Mouse (Mus musculus) spleen, postnatal 4 days (tissue): ENCODE measurements around the gene Ncf4.
A peak's percentile ranks its signal among the peaks of the same experiment; 100 is the strongest.
"Not testable (repeated sequence)": the region's sequence is repeated elsewhere in the genome, so short reads cannot be mapped to it uniquely, and the experiment has no call there.

Experiments used
- DNase-seq, 2 experiments: peaks; one replicate each; pipeline ENCODE4 v3.0.0; 2022; ENCODE audit warnings: low spot score in 2 of 2

Gene Ncf4

GRCm38 (mm10) chr15:78254751-78255150, 10.2 kb downstream of the Ncf4 start:
- DNase-seq: peak in 1 of 2 experiments; percentile 32

- not testable (repeated sequence) for DNase-seq
Measured at GRCm38 (mm10) chr15:78256602-78257259, 12.1 kb downstream of the Ncf4 start.

DNA sequence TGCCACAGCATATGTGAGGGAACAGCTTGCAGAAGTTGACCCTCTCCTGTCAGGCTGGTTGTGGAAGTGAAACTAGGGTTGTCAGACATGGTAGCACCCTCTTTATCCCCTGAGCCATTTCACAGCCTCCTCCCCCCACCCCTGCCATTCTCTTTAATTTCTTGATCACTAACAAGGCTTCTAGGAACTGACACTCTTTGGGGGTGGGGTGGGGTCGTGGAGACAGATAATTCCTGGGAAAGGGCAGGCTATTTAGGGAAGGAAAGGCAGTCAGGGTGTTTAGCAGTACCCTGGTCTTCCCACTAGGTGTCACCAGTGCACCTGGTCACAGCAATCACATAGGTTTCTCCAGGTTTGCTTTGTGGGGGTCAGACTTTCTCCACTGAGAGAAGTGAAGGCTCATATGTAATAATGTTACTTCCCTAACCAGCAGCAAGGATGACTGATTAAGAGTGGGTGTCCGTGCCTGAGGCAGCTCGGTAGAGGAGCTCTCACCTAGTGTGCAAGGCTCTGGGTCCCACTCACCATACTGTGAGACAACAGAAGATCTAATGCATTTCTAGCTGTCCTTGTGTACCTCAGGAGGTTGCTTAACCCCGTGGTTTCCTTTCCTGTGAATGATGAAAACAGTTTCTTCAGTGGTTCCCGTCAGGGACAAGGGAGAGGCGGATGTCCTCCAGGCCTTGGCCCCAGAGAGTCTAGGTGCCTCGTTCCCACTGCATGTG, 12.9 kb downstream of the Ncf4 start:
- peak; percentile 62 to 82 for DNase-seq

DNA sequence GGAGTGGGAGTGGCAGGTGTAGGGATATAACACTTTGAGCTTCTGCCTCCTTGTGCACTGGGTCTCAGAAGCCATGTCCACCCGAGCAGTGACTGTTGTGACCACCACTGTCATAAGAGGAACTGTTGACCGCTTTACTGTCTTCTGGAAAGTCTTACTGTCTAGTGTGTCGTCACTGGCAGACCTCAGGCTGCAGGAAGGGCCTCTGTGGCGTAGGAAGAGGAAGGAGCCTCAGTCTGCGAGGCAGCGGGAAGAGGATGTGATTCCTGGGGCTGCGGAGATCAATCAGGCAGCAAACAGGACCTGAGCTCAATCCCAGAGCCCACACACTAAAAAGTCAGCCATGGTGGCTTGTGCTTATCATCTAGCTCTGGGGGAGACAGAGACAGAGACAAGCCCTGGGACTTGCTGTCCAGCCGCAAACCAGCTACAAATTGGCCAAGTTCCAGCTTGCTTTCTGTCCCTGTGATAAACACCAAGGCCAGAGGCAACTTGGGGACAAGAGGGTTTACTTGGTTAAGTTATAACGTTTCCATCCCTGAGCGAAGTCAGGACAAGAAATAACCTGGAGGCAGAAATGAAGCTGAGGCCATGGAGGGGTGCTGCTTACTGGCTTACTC, 13.8 kb downstream of the Ncf4 start:
- DNase-seq: peak in 1 of 2 experiments; percentile 34

DNA sequence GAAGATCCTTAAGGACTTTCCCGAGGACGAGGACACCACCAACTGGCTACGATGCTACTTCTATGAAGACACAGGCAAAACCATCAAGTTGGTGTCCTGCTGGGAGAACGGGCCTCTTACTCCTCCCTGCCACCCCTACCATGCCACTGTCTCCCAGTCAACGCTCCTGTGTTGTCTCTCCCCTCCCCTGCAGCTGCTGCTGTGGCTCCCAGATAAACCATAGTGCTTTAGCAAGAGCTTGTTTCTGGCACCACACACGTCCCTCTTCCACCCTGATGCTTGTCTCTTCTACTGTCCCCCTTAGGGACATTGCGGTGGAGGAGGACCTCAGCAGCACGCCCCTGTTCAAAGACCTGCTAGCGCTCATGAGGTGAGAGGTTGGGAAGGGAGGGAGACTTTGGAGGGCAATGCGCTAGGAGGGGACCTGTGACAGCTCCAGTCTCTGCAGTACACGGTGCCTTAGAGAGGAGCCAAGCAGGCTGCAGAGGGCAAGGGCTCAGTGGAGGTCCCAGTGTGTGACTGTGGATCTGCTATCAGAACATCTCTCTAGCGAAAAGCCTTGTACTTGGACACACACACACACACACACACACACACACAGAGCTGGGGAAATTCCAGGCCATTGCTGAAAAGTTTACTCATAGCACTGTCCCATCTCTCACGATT, 16.2 kb downstream of the Ncf4 start:
- peak in 1 of 2 experiments; percentile 37 for DNase-seq

GRCm38 (mm10) chr15:78263286-78263685, 18.7 kb downstream of the Ncf4 start:
- no peak for DNase-seq

DNA sequence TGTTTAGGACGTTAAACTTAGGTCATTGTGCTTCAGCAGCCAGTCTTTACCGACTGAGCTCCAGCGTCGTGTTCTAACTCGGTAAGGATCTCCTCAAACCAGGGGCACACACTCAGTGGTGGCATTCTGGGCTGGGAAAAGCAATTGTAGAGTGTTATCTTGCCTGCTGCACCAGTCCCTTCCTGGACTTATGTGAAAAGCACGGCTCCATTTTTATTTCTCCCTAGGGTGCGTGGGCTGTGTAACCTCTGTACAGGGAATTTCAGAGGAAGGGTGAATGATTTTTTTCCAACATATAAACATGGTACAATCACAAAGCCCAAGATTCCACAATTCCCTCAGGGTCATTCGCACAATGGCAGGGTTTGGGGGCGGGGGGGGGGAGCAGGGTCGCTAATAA, 22.8 kb downstream of the Ncf4 start:
- DNase-seq: no peak

DNA sequence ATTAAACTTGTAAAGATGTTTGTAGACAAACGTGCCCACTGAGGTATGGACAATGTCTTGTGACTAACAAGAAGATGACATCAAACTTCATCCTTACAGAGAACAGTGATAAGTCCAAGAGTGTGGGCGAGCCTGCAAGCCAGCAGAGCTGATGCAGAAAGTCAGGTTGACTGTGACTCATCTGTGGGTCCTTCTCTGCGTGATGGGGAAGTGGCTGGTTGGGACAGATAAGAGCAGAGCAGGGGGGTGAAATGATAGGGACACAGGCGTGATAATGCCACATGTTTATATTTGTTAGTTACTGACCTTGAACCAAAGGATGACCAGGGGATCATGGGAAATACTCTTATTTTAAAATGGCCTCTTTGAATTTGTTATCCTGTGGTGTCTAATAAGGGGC, 23.3 kb downstream of the Ncf4 start:
- DNase-seq: peak in 1 of 2 experiments; percentile 25

- DNase-seq: no peak
Measured at GRCm38 (mm10) chr15:78271208-78271607, 26.6 kb downstream of the Ncf4 start.

- no peak for DNase-seq
Measured at GRCm38 (mm10) chr15:78278308-78278707, 33.7 kb downstream of the Ncf4 start.

DNA sequence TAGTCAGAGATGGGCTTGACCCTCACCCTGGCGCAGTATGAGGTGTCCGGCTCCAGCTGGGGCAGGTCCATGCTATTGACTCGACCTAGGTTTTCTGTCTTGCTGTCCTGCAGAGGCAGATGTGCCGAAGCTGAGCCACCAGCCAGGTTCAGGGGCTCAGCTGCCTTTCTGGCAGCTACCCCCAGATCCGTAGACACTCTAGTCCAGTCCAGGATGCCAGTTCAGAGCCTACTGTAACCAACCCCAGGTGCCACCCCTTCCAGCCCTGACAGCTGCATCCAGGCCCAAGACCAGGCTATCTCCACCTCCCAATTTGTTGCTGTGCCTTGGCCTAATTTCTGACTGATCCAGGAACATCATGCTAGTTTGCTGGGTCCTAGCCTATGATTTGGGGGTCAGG, 43.3 kb downstream of the Ncf4 start:
- no peak for DNase-seq

DNA sequence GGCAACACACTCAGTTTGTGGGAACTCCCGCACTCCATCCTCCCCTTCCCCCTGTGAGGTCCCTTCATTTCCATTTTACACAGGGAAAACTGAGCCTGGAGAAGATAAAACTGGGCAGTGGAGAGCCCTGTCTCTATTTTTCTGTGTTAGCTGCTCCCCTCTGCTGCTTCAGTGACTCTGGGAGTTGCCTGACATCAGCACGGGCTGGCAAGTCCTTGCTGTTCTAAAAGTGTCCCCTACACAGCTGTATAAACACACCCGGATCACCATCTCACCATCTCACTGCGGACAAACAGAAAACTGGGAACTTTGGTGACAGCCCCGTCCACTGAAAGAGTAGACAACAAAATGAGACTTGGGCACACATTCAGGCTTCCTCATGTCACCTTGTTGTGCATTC, 45.2 kb downstream of the Ncf4 start:
- not testable (repeated sequence) for DNase-seq

- DNase-seq: not testable (repeated sequence)
Measured at GRCm38 (mm10) chr15:78293228-78293627, 48.6 kb downstream of the Ncf4 start.

GRCm38 (mm10) chr15:78293716-78294115, 49.1 kb downstream of the Ncf4 start:
- DNase-seq: no peak

DNA sequence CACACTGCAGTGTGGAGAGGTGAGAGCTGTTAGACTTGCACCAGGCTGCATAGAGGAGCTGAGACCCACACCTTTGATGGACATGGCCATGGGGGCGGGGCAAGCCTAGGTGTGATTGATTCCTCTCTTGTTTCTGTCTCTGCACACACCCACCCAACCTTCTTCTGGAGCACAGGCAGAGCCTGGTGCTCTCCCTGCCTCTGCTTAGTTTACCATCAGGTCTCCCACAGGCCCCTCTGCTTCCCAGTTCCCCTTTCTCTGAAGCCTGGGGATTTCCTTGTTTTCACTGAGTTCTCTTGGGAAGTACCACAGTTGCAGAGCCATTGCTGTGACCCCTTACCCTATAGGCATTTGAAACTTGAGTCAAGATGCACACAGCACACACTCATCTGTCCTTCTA, 54.0 kb downstream of the Ncf4 start:
- DNase-seq: no peak

DNA sequence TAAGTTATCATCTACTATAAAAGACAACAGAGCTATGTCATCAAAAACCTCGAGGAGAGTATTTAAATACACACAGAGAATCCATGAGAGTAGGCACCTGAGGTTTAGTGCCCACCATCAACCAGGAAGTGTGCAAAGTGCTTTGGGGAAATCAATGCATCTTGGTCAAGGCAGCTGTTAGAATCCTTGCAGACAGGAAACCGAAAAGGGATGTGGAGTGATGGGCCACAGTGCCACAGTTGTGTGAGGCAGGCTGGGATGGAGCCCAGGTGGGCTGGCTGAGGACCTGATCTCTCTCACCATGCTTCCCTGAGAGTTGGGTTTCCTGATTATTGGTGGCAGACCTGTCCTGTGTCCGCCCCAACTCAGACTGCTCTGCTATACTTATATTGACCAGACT, 55.0 kb downstream of the Ncf4 start:
- no peak for DNase-seq

- no peak for DNase-seq
Measured at GRCm38 (mm10) chr15:78300773-78301172, 56.2 kb downstream of the Ncf4 start.

- no peak for DNase-seq
Measured at GRCm38 (mm10) chr15:78302718-78303117, 58.1 kb downstream of the Ncf4 start.

DNA sequence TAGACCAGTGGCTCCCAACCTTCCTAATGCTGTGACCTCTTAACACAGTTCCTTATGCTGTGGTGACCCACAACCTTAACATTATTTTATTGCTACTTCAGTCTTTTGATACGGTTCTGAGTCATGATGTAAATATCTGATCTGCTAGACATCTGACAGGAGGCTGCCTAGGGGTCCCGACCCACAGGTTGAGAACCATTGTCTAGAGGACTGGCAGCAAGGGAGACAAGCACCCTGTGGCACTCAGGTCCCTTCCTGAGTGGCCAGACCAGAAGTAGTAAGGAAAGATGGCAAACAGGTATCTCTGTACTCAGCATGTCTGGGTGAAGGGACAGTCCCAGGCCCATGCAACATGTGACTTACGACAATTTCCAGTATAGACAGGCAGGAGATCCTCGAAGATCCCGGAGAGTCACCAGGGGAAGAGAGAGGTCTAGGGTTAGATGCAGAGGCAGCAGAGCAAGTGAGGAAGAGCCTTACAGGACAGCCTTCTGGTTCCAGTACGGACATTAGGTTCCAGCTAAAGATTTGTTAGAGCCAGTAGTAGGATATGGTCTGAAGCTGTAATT, 59.1 kb downstream of the Ncf4 start:
- DNase-seq: no peak

DNA sequence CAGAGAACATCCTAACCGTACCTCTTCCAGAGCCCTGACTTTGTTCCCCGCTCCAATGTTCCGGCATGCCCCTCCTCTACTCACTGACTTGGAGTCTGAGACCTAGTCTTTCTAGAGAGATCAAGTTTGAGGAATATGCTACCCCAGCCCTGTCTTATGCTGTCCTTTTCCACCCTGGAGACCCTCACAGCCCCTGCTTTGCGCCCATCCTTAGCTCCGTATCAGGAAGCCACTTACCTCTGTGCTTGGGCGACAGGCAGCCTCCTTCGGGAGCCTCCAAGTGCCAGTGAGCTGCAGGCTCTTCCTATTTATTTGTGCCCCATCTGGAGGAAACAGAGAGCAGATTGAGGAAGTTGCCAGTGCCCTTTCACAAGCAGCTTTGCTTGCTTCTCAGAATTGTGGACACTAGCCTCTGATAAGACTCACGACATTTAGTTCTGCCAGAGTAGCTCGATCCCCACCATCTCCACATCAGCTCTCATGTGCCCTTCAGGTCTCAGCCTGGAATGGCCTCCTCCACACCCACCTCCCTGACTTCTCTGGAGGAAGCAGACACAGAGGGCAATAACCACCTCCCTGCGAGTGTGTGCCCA, 60.8 kb downstream of the Ncf4 start, which contains the start of gene Csf2rb2:
Csf2rb2 (minus strand) TSS at position 381 of the 593 bp plus-strand sequence.
- DNase-seq: no peak

- no peak for DNase-seq
Measured at GRCm38 (mm10) chr15:78309865-78310264, 65.3 kb downstream of the Ncf4 start.

DNA sequence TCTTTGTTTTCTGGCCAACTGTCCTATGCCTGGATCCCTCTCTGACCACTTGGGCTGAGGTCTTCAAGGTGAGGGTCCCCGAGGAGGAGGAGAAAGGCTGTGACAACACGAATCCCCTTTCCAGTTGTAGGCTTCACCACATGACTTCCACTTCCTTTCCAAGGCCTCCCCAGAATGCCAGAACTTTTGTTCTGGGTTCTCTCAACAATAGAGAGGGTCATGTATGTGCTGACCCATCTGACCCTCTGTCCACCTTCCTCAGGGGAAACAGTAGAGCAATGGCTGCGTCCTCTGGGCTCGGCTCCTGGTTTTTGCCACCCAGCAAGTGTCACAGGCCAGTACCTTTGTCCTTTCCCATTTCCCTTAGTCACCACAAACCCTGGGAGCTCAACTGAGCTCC, 66.4 kb downstream of the Ncf4 start:
- no peak for DNase-seq
